Mouse (Mus musculus): ENCODE measurements at regions not wholly inside any gene's neighbourhood (a gene's known extent, or its start where the extent isn't known, plus 50 kb on each side); places are given as distances from the start of the nearest gene placed in this dataset.

DNA sequence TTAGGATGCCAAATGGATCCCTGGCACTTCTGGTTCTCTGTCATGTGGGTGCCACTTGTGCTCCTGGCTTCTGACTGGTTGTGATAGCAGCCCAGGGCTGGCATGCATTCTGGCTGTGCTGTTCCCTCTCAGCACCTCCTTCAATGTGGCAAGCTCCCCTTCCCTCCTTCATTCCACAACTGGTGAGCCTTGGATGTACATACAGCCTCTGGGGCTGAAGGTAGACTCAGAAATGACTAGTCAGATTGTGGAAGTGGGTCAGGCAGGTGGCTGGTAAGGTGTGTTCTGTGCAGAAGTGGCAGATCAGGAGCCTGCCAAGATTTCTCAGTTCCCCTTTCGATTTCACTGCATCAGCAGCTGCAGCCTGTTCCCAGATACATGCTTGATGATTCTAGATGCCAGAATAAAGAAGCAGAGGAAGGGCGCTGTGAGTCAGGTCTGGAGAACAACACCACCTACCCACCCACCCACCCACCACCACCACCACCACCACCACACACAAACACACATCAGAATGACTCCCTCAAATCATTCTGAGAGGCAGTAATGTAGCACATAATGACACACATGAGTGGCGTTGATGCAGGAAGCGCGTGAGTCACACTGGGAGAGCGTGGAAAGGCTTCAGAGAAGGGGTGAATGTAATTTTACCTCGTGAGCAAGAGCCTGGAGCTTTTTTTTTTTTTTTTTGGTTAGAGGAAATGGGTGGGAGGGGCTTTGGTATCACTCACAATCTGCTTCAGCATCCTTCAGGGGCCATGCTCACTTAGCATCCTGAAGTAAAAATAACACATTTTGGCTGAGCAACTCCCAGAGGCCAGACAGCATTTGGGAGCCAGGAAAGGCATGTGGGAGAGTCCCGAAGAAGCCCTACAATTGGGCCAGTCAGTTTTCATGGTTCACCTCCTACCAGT lies 104.6 kb upstream of the Eci2 start (continued):
- 0 out of 2 replicates have a peak, but pooled peaks have one; percentile 11 for TF ChIP-seq HCFC1 (IDR thresholded peaks at IDR 0.05; ENCODE audit: low read depth, low read length)
- peak; percentile 64; the same call in 1 of the 2 replicates for TF ChIP-seq MAFK (IDR thresholded peaks at IDR 0.05; ENCODE audit: insufficient replicate concordance, low read length)
- TF ChIP-seq MAX (IDR thresholded peaks at IDR 0.05; ENCODE audit: low read length) = peak; percentile 61
- TF ChIP-seq NRF1 (IDR thresholded peaks at IDR 0.05; ENCODE audit: low read depth, low read length) = peak; percentile 6; the same call in 1 of the 2 replicates
- peak; percentile 98 for TF ChIP-seq RCOR1 (conservative IDR thresholded peaks at IDR 0.05; ENCODE audit: low read depth, low read length)
- TF ChIP-seq ZC3H11A (IDR thresholded peaks at IDR 0.05; ENCODE audit: low read depth, low read length) = no peak
- TF ChIP-seq RAD21 (IDR thresholded peaks at IDR 0.05; ENCODE audit: low read depth, low read length) = no peak; the same call in none of the 2 replicates
- peak; percentile 73; the same call in 1 of the 2 replicates for TF ChIP-seq MAZ (IDR thresholded peaks at IDR 0.05; ENCODE audit: low read depth, low read length)
- no peak for TF ChIP-seq POLR2AphosphoS2 (IDR thresholded peaks at IDR 0.05; ENCODE audit: low read depth, low read length)
- no peak for TF ChIP-seq SMC3 (IDR thresholded peaks at IDR 0.05; ENCODE audit: low read depth, low read length)
- no peak for TF ChIP-seq ZMIZ1 (IDR thresholded peaks at IDR 0.05; ENCODE audit: low read depth, low read length)
- no peak for TF ChIP-seq ELF1 (IDR thresholded peaks at IDR 0.05; ENCODE audit: low read depth, low read length)
- TF ChIP-seq CHD2 (IDR thresholded peaks at IDR 0.05; ENCODE audit: low read length) = peak; percentile 88
- TF ChIP-seq CHD1 (IDR thresholded peaks at IDR 0.05; ENCODE audit: low read depth, low read length) = no peak
- peak; percentile 70 for TF ChIP-seq MEF2A (IDR thresholded peaks at IDR 0.05; ENCODE audit: borderline replicate concordance, low read depth, low read length)
- TF ChIP-seq CTCF (conservative IDR thresholded peaks at IDR 0.05 in 1 of 2, IDR thresholded peaks at IDR 0.05 in 1 of 2; ENCODE audit: low read depth in 2 of 2, low read length in 2 of 2) = no peak
- TF ChIP-seq JUN (IDR thresholded peaks at IDR 0.05; ENCODE audit: insufficient read depth, low read depth, low read length) = peak; percentile 57
- peak; percentile 90 for TF ChIP-seq BHLHE40 (IDR thresholded peaks at IDR 0.05; ENCODE audit: low read depth, low read length)

GRCm38 (mm10) chr13:35151629-35152028 lies 124.7 kb upstream of the Eci2 start:
- Histone ChIP-seq H3K79me2 (replicated peaks; ENCODE audit: control insufficient read depth, extremely low read depth, insufficient read depth, poor library complexity, severe bottlenecking) (no peaks in the 10 kb centered on the region), H3K4me2 (ENCODE audit: insufficient read depth, low read depth, poor library complexity, severe bottlenecking) (no peak overlapping the region), H3K9ac (ENCODE audit: insufficient read depth, low read depth) (no peak overlapping the region), H3K27me3 (replicated peaks) (no peaks in the 10 kb centered on the region), H3K4me1 (ENCODE audit: control insufficient read depth in 1 of 2, insufficient read depth in 2 of 2) (peaks cover 0 to 10% of the 10 kb centered on the region in 2 experiments; a peak in 2 of 4 replicates), H3K27ac (ENCODE audit: insufficient read depth, low read depth) (no peak overlapping the region), H3K9me3 (replicated peaks; ENCODE audit: low read length) (no peaks in the 10 kb centered on the region), H3K4me3 (replicated peaks in 1 of 3; ENCODE audit: low read depth in 2 of 3, low read length in 2 of 3, poor library complexity in 1 of 3) (no peak overlapping the region), H3K36me3 (replicated peaks in 1 of 2; ENCODE audit: control insufficient read depth in 1 of 2, insufficient read depth in 1 of 2, low read length in 1 of 2) (no peaks in the 10 kb centered on the region)
- in situ Hi-C loops (cut with MboI; ENCODE audit: low pct_ligation_motif_present, low pct_unique_long_range_greater_than_20kb, low sequenced_read_pairs) (no loop called here), dilution Hi-C loops (cut with MboI; ENCODE audit: extremely low pct_ligation_motif_present, extremely low pct_unique_long_range_greater_than_20kb, low sequenced_read_pairs) (no loop called here)
- DNase-seq (ENCODE audit: extremely low read depth) = no peak
- TF ChIP-seq RCOR1 (conservative IDR thresholded peaks at IDR 0.05; ENCODE audit: low read depth, low read length) = no peak
- no peak for TF ChIP-seq ZMIZ1 (IDR thresholded peaks at IDR 0.05; ENCODE audit: low read depth, low read length)
- no peak for TF ChIP-seq NRF1 (IDR thresholded peaks at IDR 0.05; ENCODE audit: low read depth, low read length)
- TF ChIP-seq HCFC1 (IDR thresholded peaks at IDR 0.05; ENCODE audit: low read depth, low read length) = no peak
- TF ChIP-seq PAX5 (IDR thresholded peaks at IDR 0.05; ENCODE audit: low read length) = no peak
- TF ChIP-seq ETS1 (conservative IDR thresholded peaks at IDR 0.05; ENCODE audit: low read depth, low read length) = no peak
- no peak for TF ChIP-seq POLR2A (IDR thresholded peaks at IDR 0.05; ENCODE audit: low read depth, low read length)
- TF ChIP-seq MAFK (IDR thresholded peaks at IDR 0.05; ENCODE audit: insufficient replicate concordance, low read length) = no peak
- no peak for TF ChIP-seq RAD21 (IDR thresholded peaks at IDR 0.05; ENCODE audit: low read depth, low read length)
- no peak for TF ChIP-seq MAX (IDR thresholded peaks at IDR 0.05; ENCODE audit: low read length)
- TF ChIP-seq CHD2 (IDR thresholded peaks at IDR 0.05; ENCODE audit: low read length) = no peak

All from CH12.LX (cell line).